Mouse (Mus musculus): ENCODE data around the gene Mapk8ip3. TPM values are rescaled to one million over a fixed set of nuclear protein-coding genes. Genes with fewer than 3 reads are reported as not detected.

Gene Mapk8ip3
- total and polyA plus RNA-seq, 2 experiments from 2014 or later, result 62.0 to 177 TPM

- H3K27me3 ChIP-seq (ENCODE audit: insufficient read depth, low read length), result no peaks in the 10 kb centered on the region
- TF ChIP-seq CTCF (IDR thresholded peaks at IDR 0.05; ENCODE audit: low read depth), result no peak
- DNase-seq (ENCODE audit: low spot score), result no peak
- H3K9me3 ChIP-seq (ENCODE audit: low read length), result no peaks in the 10 kb centered on the region
- H3K4me2 ChIP-seq (ENCODE audit: low read depth, low read length), result no peak overlapping the region
- 68% methylated on average over 9 of the region's 9 CpGs for WGBS
- no peaks in the 10 kb centered on the region for H3K36me3 ChIP-seq (ENCODE audit: insufficient read depth, low read length)
- no peak overlapping the region for H3K4me3 ChIP-seq (ENCODE audit: low read length)
- H3K4me1 ChIP-seq (ENCODE audit: insufficient read depth, low read length), result peaks cover 10% of the 10 kb centered on the region; the same call in 1 of the 2 replicates
- ATAC-seq, result no peak
- H3K27ac ChIP-seq, result no peak overlapping the region
- H3K9ac ChIP-seq (replicated peaks; ENCODE audit: low read length), result no peak overlapping the region
Measured at GRCm38 (mm10) chr17:24844525-24844924, 92.3 kb downstream of the Mapk8ip3 start.

GRCm38 (mm10) chr17:24842631-24843030, 94.1 kb downstream of the Mapk8ip3 start:
- H3K9ac ChIP-seq (replicated peaks; ENCODE audit: low read length), result no peak overlapping the region
- no peak overlapping the region for H3K27ac ChIP-seq
- DNase-seq (ENCODE audit: low spot score) (no peak), ATAC-seq (no peak)
- no peak; the same call in 1 of the 2 replicates for TF ChIP-seq CTCF (IDR thresholded peaks at IDR 0.05; ENCODE audit: low read depth)
- H3K4me1 ChIP-seq (ENCODE audit: insufficient read depth, low read length), result no peaks in the 10 kb centered on the region
- no peaks in the 10 kb centered on the region for H3K27me3 ChIP-seq (ENCODE audit: insufficient read depth, low read length)
- no peaks in the 10 kb centered on the region for H3K9me3 ChIP-seq (ENCODE audit: low read length)
- no peaks in the 10 kb centered on the region for H3K36me3 ChIP-seq (ENCODE audit: insufficient read depth, low read length)
- H3K4me2 ChIP-seq (ENCODE audit: low read depth, low read length), result no peak overlapping the region
- 57% methylated on average over 2 of the region's 2 CpGs for WGBS
- H3K4me3 ChIP-seq (ENCODE audit: low read length), result no peak overlapping the region

Other genes with a start within 250 kb of the Mapk8ip3 start
- gene Syngr3, start 247.0 kb downstream of the Mapk8ip3 start, total RNA-seq (2014; rRNA removed), result 331 and 347 TPM in 2 replicates
- 280 and 294 TPM in 2 replicates for gene Syngr3, start 247.0 kb downstream of the Mapk8ip3 start, polyA plus RNA-seq (2015; fragmentation: Nextera tagmentation; extraction: Ambion mirVana)
- gene Gfer, start 240.8 kb downstream of the Mapk8ip3 start, total RNA-seq (2014; rRNA removed), result 21.1 and 26.1 TPM in 2 replicates
- 39.7 and 41.4 TPM in 2 replicates for gene Gfer, start 240.8 kb downstream of the Mapk8ip3 start, polyA plus RNA-seq (2015; fragmentation: Nextera tagmentation; extraction: Ambion mirVana)
- 6.1 and 8.1 TPM in 2 replicates for gene Noxo1, start 240.7 kb downstream of the Mapk8ip3 start, total RNA-seq (2014; rRNA removed)
- 1.4 and 2.2 TPM in 2 replicates for gene Noxo1, start 240.7 kb downstream of the Mapk8ip3 start, polyA plus RNA-seq (2015; fragmentation: Nextera tagmentation; extraction: Ambion mirVana)
- 53.2 and 55.2 TPM in 2 replicates for gene Tbl3, start 229.3 kb downstream of the Mapk8ip3 start, total RNA-seq (2014; rRNA removed)
- 43.5 and 49.2 TPM in 2 replicates for gene Tbl3, start 229.3 kb downstream of the Mapk8ip3 start, polyA plus RNA-seq (2015; fragmentation: Nextera tagmentation; extraction: Ambion mirVana)
- gene Rnf151, start 218.9 kb downstream of the Mapk8ip3 start, total RNA-seq (2014; rRNA removed), result not detected in 2 replicates
- gene Rnf151, start 218.9 kb downstream of the Mapk8ip3 start, polyA plus RNA-seq (2015; fragmentation: Nextera tagmentation; extraction: Ambion mirVana), result not detected in 2 replicates
- gene Rps2, start 218.9 kb downstream of the Mapk8ip3 start, total RNA-seq (2014; rRNA removed), result 2,181 and 2,600 TPM in 2 replicates
- gene Rps2, start 218.9 kb downstream of the Mapk8ip3 start, polyA plus RNA-seq (2015; fragmentation: Nextera tagmentation; extraction: Ambion mirVana), result 809 and 820 TPM in 2 replicates
- gene Ndufb10, start 212.5 kb downstream of the Mapk8ip3 start, total RNA-seq (2014; rRNA removed), result 135 and 157 TPM in 2 replicates
- gene Ndufb10, start 212.5 kb downstream of the Mapk8ip3 start, polyA plus RNA-seq (2015; fragmentation: Nextera tagmentation; extraction: Ambion mirVana), result 353 and 356 TPM in 2 replicates
- gene Rpl3l, start 209.2 kb downstream of the Mapk8ip3 start, total RNA-seq (2014; rRNA removed), result 1.3 TPM in 1 of 2 replicates, not detected in the other
- gene Rpl3l, start 209.2 kb downstream of the Mapk8ip3 start, polyA plus RNA-seq (2015; fragmentation: Nextera tagmentation; extraction: Ambion mirVana), result 0.41 and 0.52 TPM in 2 replicates
- gene Msrb1, start 200.3 kb downstream of the Mapk8ip3 start, total RNA-seq (2014; rRNA removed), result 17.0 and 19.6 TPM in 2 replicates
- 22.7 and 25.5 TPM in 2 replicates for gene Msrb1, start 200.3 kb downstream of the Mapk8ip3 start, polyA plus RNA-seq (2015; fragmentation: Nextera tagmentation; extraction: Ambion mirVana)
- gene Hs3st6, start 184.0 kb downstream of the Mapk8ip3 start, total RNA-seq (2014; rRNA removed), result not detected in 2 replicates
- 0.43 and 0.47 TPM in 2 replicates for gene Hs3st6, start 184.0 kb downstream of the Mapk8ip3 start, polyA plus RNA-seq (2015; fragmentation: Nextera tagmentation; extraction: Ambion mirVana)
- not detected in 2 replicates for gene Meiob, start 132.7 kb downstream of the Mapk8ip3 start, total RNA-seq (2014; rRNA removed)
- gene Meiob, start 132.7 kb downstream of the Mapk8ip3 start, polyA plus RNA-seq (2015; fragmentation: Nextera tagmentation; extraction: Ambion mirVana), result 0.10 TPM in 1 of 2 replicates, not detected in the other
- gene Hagh, start 96.8 kb downstream of the Mapk8ip3 start, total RNA-seq (2014; rRNA removed), result 64.8 and 93.5 TPM in 2 replicates
- gene Hagh, start 96.8 kb downstream of the Mapk8ip3 start, polyA plus RNA-seq (2015; fragmentation: Nextera tagmentation; extraction: Ambion mirVana), result 82.4 and 84.2 TPM in 2 replicates
- 16.6 and 25.7 TPM in 2 replicates for gene Fahd1, start 86.6 kb downstream of the Mapk8ip3 start, total RNA-seq (2014; rRNA removed)
- gene Fahd1, start 86.6 kb downstream of the Mapk8ip3 start, polyA plus RNA-seq (2015; fragmentation: Nextera tagmentation; extraction: Ambion mirVana), result 20.2 and 22.2 TPM in 2 replicates
- 0.52 TPM in 1 of 2 replicates, not detected in the other for gene Igfals, start 71.0 kb downstream of the Mapk8ip3 start, total RNA-seq (2014; rRNA removed)
- 0.18 and 0.29 TPM in 2 replicates for gene Igfals, start 71.0 kb downstream of the Mapk8ip3 start, polyA plus RNA-seq (2015; fragmentation: Nextera tagmentation; extraction: Ambion mirVana)
- 35.7 and 52.7 TPM in 2 replicates for gene Nubp2, start 50.6 kb downstream of the Mapk8ip3 start, total RNA-seq (2014; rRNA removed)
- 63.5 and 65.0 TPM in 2 replicates for gene Nubp2, start 50.6 kb downstream of the Mapk8ip3 start, polyA plus RNA-seq (2015; fragmentation: Nextera tagmentation; extraction: Ambion mirVana)
- gene Spsb3, start 50.3 kb downstream of the Mapk8ip3 start, total RNA-seq (2014; rRNA removed), result 122 and 135 TPM in 2 replicates
- gene Spsb3, start 50.3 kb downstream of the Mapk8ip3 start, polyA plus RNA-seq (2015; fragmentation: Nextera tagmentation; extraction: Ambion mirVana), result 90.6 and 94.9 TPM in 2 replicates
- 34.9 and 49.5 TPM in 2 replicates for gene Eme2, start 41.9 kb downstream of the Mapk8ip3 start, total RNA-seq (2014; rRNA removed)
- 21.4 and 24.3 TPM in 2 replicates for gene Eme2, start 41.9 kb downstream of the Mapk8ip3 start, polyA plus RNA-seq (2015; fragmentation: Nextera tagmentation; extraction: Ambion mirVana)
- 37.8 and 58.3 TPM in 2 replicates for gene Mrps34, start 41.9 kb downstream of the Mapk8ip3 start, total RNA-seq (2014; rRNA removed)
- 124 and 136 TPM in 2 replicates for gene Mrps34, start 41.9 kb downstream of the Mapk8ip3 start, polyA plus RNA-seq (2015; fragmentation: Nextera tagmentation; extraction: Ambion mirVana)
- 66.1 and 67.0 TPM in 2 replicates for gene Nme3, start 40.5 kb downstream of the Mapk8ip3 start, total RNA-seq (2014; rRNA removed)
- gene Nme3, start 40.5 kb downstream of the Mapk8ip3 start, polyA plus RNA-seq (2015; fragmentation: Nextera tagmentation; extraction: Ambion mirVana), result 92.6 and 95.1 TPM in 2 replicates
- 57.0 and 61.2 TPM in 2 replicates for gene Jpt2, start 23.7 kb upstream of the Mapk8ip3 start, total RNA-seq (2014; rRNA removed)
- gene Jpt2, start 23.7 kb upstream of the Mapk8ip3 start, polyA plus RNA-seq (2015; fragmentation: Nextera tagmentation; extraction: Ambion mirVana), result 63.1 and 68.5 TPM in 2 replicates
- gene Cramp1l, start 78.8 kb upstream of the Mapk8ip3 start, total RNA-seq (2014; rRNA removed), result 24.4 and 26.7 TPM in 2 replicates
- 3.7 TPM in 2 replicates for gene Cramp1l, start 78.8 kb upstream of the Mapk8ip3 start, polyA plus RNA-seq (2015; fragmentation: Nextera tagmentation; extraction: Ambion mirVana)
- 27.0 and 37.3 TPM in 2 replicates for gene Ift140, start 79.1 kb upstream of the Mapk8ip3 start, total RNA-seq (2014; rRNA removed)
- gene Ift140, start 79.1 kb upstream of the Mapk8ip3 start, polyA plus RNA-seq (2015; fragmentation: Nextera tagmentation; extraction: Ambion mirVana), result 13.1 and 13.4 TPM in 2 replicates
- 15.4 and 21.5 TPM in 2 replicates for gene Tmem204, start 146.6 kb upstream of the Mapk8ip3 start, total RNA-seq (2014; rRNA removed)
- 11.5 and 11.7 TPM in 2 replicates for gene Tmem204, start 146.6 kb upstream of the Mapk8ip3 start, polyA plus RNA-seq (2015; fragmentation: Nextera tagmentation; extraction: Ambion mirVana)
- gene Telo2, start 179.0 kb upstream of the Mapk8ip3 start, total RNA-seq (2014; rRNA removed), result 46.9 and 59.3 TPM in 2 replicates
- gene Telo2, start 179.0 kb upstream of the Mapk8ip3 start, polyA plus RNA-seq (2015; fragmentation: Nextera tagmentation; extraction: Ambion mirVana), result 32.5 and 33.1 TPM in 2 replicates
- gene Ptx4, start 183.8 kb upstream of the Mapk8ip3 start, total RNA-seq (2014; rRNA removed), result 0.63 TPM in 1 of 2 replicates, not detected in the other
- 0.21 and 0.26 TPM in 2 replicates for gene Ptx4, start 183.8 kb upstream of the Mapk8ip3 start, polyA plus RNA-seq (2015; fragmentation: Nextera tagmentation; extraction: Ambion mirVana)
- gene Clcn7, start 196.4 kb upstream of the Mapk8ip3 start, total RNA-seq (2014; rRNA removed), result 34.9 and 40.6 TPM in 2 replicates
- gene Clcn7, start 196.4 kb upstream of the Mapk8ip3 start, polyA plus RNA-seq (2015; fragmentation: Nextera tagmentation; extraction: Ambion mirVana), result 22.9 and 23.3 TPM in 2 replicates
- gene Ccdc154, start 225.5 kb upstream of the Mapk8ip3 start, total RNA-seq (2014; rRNA removed), result not detected in 2 replicates
- not detected in 2 replicates for gene Ccdc154, start 225.5 kb upstream of the Mapk8ip3 start, polyA plus RNA-seq (2015; fragmentation: Nextera tagmentation; extraction: Ambion mirVana)
- not detected in 2 replicates for gene Gm38655, start 238.5 kb upstream of the Mapk8ip3 start, total RNA-seq (2014; rRNA removed)
- not detected in 2 replicates for gene Gm38655, start 238.5 kb upstream of the Mapk8ip3 start, polyA plus RNA-seq (2015; fragmentation: Nextera tagmentation; extraction: Ambion mirVana)
- gene BC003965, start 247.6 kb upstream of the Mapk8ip3 start, total RNA-seq (2014; rRNA removed), result 15.7 and 19.9 TPM in 2 replicates
- 27.4 and 29.9 TPM in 2 replicates for gene BC003965, start 247.6 kb upstream of the Mapk8ip3 start, polyA plus RNA-seq (2015; fragmentation: Nextera tagmentation; extraction: Ambion mirVana)

Data from hindbrain, postnatal 0 days (tissue).